Mouse (Mus musculus) spleen, postnatal 0 days (tissue): ENCODE data around the gene Scube3. TPM values are rescaled to one million over a fixed set of nuclear protein-coding genes. Genes with fewer than 3 reads are reported as not detected.

Experiments used
- polyA plus RNA-seq: library from polyadenylated mRNA; unstranded; fragments of >200 nt; fragmentation: Nextera tagmentation; extraction: Ambion mirVana; gene quantifications from 2 replicates; pipeline ENCODE4 v1.2.1, GENCODE M21; 2015

The Scube3 gene
- polyA plus RNA-seq: 0.29 and 0.30 TPM in 2 replicates

GRCm38 (mm10) chr17:28141771-28142699 is at the start of gene Scube3:
Scube3 (plus strand) TSS chr17:28142141.

DNA sequence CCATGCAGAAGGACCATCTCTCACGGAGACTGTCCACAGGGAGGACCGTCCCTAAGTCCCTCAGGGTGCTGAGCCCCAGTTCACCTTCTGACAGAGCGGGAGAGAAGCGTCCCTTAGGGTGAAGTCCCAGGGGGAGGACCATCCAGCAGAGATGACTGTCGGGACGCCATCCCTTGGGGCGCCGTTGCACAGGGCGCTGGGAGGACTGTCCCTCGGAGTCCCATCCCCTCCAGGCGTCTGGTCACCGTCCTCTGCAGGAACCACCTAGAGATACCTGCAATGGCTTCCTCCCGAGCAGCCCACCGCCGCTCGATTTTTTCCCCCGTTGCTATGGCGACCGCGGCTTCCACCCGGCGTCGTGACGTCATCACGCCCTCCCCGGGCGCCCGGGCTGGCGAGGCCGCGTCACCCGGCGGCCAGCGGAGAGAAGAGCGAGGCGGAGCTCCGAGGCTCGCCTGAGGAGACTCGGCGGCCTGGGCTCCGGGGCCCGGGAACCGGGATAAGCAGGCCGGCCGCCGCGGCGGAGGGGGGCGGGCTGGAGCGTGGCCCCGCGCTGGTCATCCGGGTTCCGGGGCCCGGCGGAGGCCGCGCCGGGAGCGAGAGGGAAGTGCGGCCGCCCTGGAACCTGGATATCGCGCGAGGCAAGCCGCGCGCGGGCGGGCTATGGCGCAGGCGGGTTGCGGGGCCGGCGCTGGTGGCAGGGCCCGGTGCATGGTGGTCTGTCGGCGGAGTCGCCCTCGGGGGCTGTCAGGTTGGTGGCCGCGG is 35.0 kb downstream of the Scube3 start, which contains the start of gene Zfp523:
Zfp523 (plus strand) TSS at position 355 of the 765 bp plus-strand sequence.

DNA sequence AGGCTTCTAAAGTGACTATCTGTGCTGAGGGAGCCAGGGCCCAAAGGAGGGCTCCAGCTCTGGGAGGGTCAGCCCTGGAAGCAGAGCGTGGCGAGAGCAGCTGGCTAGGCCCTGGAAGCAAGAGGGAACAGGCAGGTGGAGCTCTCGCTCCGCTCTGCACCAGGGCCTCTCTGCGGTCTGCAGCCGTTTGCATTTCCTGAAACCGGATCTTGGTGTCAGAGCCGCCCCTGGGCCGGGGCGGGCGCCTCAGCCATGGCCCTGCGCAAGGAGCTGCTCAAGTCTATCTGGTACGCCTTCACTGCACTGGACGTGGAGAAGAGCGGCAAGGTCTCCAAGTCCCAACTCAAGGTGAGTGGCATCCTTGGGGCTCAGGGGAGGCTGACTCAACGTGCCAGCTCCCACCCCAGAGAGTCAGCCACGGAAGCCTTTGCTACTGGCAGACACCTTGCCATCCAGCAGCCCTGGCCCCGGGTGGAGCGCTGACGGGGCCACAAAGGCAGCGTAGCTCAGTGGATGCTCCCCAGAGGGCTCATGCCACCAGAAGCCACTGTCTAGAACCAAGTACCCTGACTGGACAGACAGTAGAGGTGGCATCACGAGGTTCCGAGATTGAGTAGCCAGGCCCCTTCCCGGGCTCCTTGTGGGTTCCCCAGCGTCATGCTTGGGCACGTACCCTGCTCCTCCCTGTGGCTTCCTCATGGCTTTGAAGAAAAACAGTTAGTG is 65.8 kb downstream of the Scube3 start, which contains the start of gene Def6:
Def6 (plus strand) TSS at position 188 of the 723 bp plus-strand sequence.

Other genes with a start within 250 kb of the Scube3 start
- 6.5 and 9.1 TPM in 2 replicates for gene Anks1, start 232.8 kb upstream of the Scube3 start, polyA plus RNA-seq
- 32.1 and 33.7 TPM in 2 replicates for gene Taf11, start 232.3 kb upstream of the Scube3 start, polyA plus RNA-seq
- 0.46 TPM in 2 replicates for gene Tcp11, start 61.5 kb upstream of the Scube3 start, polyA plus RNA-seq
- gene Zfp523, start 35.0 kb downstream of the Scube3 start, polyA plus RNA-seq: 8.0 and 9.5 TPM in 2 replicates
- 27.6 and 31.1 TPM in 2 replicates for gene Def6, start 65.6 kb downstream of the Scube3 start, polyA plus RNA-seq
- 1.5 and 1.6 TPM in 2 replicates for gene Ppard, start 90.6 kb downstream of the Scube3 start, polyA plus RNA-seq
- 17.0 and 17.4 TPM in 2 replicates for gene Fance, start 171.4 kb downstream of the Scube3 start, polyA plus RNA-seq
- gene Rpl10a, start 186.3 kb downstream of the Scube3 start, polyA plus RNA-seq: 605 and 646 TPM in 2 replicates
- gene Tead3, start 208.7 kb downstream of the Scube3 start, polyA plus RNA-seq: 2.9 and 3.8 TPM in 2 replicates
- 1.8 and 2.1 TPM in 2 replicates for gene Tulp1, start 223.1 kb downstream of the Scube3 start, polyA plus RNA-seq